Mouse (Mus musculus) cerebellum, adult 8-10 months (tissue): ENCODE data around the gene Os9.
"Not testable (repeated sequence)": the region's sequence is repeated elsewhere in the genome, so short reads cannot be mapped to it uniquely, and the experiment has no call there.

Source experiments
- DNase-seq: peaks from one replicate; pipeline ENCODE4 v3.0.0; 2022

The Os9 gene

DNA sequence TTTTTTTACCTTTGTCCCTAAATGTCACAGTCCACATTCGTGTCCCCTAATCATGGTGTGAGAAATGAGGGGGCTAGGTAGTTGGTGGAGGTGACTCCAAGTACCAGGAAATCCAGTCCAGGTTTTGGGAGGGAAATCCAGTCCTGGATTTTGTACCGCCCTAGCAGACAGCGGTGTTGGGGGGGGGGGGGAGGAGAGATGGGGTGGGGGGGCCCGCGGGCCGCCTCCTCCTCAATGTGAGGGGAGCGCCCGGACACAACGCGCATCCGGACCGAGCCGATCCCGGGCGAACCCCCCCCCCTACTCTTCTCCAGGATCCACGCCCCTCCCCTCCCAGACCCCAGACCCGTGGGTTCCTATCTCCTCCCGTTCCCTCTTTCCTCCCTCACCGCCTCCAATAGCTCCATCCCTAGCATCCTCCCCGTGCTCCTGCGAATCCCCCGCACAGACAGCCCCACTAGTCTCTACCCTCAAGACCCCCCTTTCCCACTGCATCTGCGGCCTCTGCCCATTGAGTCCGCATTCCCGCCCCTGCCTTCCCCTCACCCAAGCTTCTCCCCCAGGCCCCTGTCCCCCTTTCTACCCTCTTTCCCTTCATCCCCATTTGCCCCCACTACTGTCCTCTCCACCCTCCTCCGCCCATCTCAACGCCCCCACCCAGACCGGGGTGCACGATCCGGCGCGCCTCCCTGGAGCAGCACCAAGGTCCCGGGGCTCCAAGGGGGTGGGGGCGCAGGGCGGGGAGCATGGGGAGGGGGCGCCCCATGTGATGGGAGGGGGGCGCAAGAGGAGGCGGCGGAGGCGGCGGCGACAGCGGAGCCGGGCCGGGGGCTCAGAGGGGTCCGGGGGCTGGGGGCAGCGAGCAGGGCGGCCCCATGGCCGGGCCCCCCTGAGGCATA, 42.0 kb downstream of the Os9 start:
- peak; percentile 76 for DNase-seq

DNA sequence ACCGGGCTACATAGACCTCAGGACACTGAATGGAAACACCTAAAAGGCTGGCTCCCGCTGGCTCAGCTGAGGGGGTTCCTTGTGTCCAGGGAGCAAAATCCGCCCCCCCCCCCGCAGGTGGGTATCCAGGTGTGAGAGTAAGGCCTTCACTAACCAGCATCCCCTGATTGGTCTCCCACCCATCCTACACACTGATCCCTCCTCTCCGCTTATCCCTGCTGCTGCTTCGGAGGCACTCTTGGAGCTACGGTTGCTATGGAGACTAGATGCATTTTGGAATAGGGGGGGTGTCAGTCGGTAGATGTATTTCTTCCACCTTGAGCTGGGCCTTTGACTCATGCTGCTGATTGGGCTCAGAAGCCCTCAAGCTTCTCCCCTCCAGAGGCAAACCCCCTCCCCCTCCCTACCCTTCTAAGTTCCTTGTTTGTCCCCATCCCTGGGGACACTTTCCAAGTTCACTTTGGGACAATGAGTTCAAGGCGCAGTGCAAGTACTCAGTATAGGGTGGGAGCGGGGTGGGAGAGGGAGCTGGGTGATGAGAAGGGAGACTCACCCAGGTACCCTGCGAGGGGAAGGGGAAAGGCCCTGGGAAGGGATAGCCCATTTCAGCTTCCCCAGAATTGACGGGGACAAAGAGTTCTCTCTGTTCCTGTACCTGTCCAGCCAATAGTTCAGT, 42.8 kb downstream of the Os9 start:
- DNase-seq, result no peak

DNA sequence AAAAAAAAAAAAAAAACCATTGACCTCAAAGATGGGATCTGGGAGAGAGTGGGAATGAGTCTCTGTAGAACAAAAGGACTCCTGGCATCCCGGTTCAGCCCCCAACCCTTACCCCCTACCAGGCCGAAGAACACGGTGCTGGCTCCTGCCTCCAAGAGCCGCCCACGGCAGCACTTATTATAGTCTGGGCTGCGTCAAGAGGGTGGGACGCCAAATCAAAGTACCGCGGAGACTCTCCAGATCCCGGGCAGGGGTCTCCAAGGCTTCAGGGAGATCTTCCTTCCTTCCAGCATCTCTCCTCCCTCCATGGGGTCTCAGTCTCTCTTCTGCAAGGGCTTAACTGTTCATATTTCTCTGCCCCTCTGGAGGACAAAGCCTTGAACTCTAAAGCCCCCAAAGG, 43.4 kb downstream of the Os9 start:
- no peak for DNase-seq

DNA sequence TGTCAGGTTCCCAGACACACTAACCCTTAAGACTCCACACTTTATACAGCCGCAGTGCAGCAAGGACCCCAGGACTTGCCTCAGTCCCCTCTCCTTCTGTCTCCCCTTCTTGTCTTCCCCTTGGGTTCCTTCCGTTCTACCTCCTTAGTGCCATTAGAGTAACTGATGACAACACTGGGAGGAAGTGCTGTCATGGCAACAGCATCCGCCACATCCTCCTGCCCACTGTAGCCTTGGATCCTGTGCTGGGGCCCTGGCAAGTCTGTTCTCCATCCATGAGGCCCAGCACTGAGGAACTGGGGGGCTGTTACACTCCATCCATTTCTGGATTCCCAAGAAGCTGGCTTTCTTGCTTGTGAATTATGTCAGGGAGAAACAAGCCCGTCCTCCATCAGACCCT, 44.8 kb downstream of the Os9 start:
- no peak for DNase-seq

DNA sequence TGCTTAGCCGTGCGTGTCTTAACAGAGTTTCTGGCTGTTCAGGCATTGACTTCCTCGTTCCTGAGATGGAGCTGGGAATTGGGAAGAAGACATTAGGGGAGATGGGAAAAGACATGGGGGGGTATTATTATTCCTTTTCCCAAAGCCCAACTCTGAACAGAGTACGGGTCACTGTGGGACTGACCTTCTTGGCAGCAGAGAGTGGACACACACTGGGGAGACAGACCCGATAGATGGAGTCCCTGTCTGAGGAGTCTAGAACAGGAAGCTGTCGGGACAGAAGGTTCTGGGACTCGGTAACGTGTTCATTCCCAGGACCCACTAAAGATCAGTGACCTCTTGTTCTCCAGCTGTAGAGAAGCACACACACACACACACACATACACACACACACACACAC, 45.3 kb downstream of the Os9 start:
- DNase-seq, result no peak

DNA sequence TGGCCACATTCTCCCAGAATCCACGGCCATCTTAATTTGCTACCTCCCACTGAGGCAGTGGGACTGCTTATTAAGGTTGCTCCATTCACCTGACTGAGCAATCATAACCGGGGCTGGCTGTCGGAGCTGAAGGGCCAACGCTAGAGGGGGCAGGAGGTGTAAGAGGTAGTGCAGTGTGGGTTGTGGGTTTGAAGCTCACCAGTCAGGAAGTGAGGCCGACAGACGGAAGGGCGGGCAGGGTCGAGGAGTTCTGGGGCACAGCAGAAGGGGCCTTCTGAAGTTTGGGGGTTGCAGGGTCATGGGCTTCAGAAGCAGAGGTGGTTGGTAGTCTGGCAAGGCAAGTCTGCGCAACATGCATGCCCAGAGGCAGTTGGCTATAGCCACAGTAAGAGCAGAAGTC, 45.9 kb downstream of the Os9 start, which contains the start of gene Agap2:
Gene Agap2 (plus strand): TSS at position 205 of the 400 bp plus-strand sequence.
- DNase-seq, result no peak

DNA sequence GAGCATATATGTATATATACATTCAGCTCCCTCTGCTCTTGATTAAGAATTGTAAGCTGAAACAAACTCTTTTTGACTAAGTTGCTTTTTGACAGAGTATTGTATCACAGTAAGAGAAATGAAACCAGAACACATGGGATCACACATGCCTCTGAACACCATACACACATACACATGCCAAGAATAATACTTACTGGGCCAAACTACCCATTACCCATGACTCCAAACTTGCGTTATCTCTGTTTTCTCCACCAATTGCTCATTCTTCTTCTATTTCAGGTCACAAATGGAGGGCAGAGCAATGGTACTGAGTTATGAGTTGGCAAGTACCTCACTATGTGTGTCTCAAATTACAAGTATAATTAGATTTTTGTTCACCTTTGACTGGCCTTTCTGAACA, 47.0 kb downstream of the Os9 start:
- no peak for DNase-seq

DNA sequence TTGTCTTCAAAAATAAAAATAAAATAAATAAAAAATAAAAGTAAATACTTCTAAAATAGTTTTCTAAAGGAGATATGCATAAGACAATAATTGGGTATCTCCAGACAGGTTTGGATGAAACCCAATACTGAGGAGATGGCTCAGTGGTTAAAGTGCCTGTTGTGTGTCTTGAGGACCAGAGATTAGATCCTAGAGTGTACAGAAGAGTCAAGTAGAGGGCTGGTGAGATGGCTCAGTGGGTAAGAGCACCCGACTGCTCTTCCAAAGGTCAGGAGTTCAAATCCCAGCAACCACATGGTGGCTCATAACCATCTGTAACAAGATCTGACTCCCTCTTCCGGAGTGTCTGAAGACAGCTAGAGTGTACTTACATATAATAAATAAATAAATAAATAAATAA, 48.0 kb downstream of the Os9 start:
- not testable (repeated sequence) for DNase-seq

DNA sequence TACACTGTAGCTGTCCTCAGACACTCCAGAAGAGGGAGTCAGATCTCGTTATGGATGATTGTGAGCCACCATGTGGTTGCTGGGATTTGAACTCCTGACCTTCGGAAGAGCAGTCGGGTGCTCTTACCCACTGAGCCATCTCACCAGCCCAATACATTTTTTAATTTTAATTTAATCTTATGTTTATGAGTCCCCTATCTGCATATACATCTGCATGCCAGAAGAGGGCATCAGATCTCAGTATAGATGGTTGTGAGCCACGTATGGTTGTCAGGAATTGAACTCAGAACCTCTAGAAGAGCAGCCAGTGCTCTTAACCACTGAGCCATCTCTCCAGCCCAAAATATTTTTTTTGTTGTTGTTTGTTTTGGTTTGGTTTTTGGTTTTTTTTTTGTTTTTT, 48.7 kb downstream of the Os9 start:
- not testable (repeated sequence) for DNase-seq

DNA sequence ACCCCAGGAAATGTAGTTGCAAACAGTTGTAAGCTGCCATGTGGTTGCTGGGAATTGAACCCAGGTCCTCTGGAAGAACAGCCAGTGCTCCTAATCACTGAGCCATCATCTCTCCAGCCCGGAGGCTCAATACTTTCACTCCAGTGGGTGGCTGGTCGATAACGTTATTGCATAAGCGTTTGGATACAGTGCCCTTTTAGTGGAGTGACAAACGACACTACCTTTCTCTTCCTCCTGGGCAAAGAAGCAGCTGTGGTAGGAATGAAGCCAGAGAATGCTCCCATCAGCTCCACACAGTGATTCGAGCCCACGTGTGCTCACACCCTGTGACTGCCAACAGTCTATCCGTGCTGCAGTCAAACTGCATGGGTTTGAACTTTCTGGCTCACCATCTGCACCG, 49.7 kb downstream of the Os9 start:
- DNase-seq, result no peak

DNA sequence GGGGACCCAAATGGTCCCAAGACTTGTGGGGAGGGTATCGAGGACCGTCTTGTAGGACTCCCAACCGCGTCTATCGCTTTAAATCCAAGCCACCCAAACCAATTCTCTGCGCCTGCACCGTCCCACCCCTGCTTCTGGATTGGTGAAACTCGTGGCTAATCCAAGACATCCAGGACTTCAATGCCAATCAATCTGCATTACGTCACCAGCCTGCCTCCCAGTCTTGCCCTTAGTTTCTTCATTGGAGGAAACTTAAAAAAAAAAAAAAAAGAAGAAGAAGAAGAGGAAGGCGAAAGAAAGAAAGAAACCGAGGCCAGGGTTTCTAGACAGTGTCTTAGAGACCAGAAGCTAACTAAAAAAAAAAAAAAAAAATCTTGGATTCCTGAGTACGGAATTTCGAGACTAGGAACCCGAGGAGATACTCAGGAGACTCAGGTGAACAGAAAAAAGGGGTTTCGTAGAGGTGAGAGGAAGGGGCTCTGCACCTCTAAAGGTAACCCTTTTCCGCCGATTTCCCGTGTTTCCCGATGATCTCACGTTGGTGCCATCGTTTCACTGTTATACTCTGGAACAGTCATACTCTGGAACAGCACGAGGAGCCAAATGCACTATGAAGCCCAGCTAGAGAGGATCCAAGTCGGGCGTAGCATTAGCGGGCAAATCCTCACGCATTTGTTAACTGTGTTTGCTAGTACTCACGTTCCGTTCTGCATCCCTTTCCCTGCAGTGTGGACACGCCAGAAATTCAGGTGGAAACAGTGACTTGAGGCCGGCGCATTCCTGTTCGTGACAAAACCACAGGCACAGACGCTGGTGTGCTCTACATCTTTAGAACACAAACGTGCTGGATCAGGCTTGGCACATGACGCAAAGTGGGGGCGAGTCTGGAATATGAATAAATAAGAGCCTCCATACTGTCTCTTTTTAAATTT, 50.5 kb downstream of the Os9 start, which contains the start of gene Tspan31:
Gene Tspan31 (minus strand): TSS at position 75 of the 932 bp plus-strand sequence.
- DNase-seq, result peak; percentile 87

DNA sequence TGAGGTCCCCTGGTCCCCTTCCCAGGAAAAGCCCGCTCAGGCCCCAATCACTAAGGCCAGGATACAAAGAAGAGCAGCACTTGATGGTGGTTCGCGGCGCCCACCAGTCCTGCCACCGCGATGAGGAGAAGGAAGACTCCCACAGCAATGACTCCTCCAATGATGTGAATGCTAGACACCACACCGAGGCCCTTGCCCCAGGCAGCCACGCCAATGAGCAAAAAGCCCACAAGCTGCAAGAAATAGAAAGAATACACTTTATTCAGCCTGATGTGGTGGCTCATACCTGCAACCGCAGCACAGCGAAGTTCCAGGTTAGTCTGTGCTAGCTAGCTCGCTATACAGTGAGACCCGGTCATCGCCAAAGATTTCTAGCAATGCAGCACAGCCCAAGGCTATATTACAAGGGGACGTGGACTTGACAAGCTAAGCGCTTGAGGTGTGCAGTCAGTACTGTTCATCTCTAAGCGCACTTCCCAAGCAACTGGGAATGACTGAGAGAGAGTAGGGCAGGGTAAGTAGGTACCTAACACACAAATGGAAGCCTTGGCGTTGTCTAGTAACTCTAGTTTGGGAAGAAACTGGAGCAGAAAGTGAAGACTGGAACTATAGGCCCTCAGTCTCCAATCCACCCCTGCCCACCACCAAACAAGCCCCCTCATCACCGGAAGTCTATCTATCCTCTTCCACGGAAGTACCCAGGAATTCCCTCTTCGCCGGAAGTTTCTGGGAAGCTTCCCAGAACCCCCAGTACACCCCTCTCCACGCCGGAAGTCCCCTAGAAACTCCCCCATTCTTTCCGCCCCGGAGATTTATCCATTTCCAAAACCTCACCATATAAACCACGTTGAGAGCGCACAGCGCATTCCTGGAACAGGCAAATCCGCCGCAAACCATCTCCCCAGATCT, 51.4 kb downstream of the Os9 start:
- DNase-seq, result no peak

DNA sequence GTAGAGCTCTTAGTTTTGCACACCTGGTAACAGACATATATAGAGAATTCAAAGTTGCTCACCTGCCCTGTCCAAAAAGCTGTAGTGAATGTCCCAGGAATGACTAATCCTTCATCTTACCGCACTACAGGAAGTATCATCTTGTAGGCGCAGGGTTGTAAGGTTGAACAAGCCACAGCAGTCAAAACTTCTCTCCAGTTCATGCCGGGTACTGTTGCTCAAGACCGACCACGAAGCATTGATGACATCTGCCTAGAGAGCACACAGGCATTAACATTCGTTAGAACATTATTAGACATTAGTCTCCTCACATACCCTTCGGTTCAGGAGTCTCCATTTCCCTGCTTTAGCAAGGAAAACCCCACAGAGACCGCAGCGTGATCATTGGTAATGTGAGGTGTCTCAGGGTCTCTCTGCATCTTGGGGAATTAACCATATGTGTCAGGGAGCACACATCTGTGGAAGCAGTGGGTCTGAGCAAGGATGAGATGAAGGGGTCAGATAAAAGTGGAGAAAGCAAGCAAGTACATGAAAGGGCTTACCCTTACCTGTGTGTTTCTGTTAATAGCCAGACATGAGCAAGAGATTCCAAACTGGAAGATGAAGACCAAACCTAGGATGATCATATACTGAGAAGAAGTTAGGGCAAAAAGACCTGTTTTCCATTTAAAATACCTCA, 52.4 kb downstream of the Os9 start:
- no peak for DNase-seq

DNA sequence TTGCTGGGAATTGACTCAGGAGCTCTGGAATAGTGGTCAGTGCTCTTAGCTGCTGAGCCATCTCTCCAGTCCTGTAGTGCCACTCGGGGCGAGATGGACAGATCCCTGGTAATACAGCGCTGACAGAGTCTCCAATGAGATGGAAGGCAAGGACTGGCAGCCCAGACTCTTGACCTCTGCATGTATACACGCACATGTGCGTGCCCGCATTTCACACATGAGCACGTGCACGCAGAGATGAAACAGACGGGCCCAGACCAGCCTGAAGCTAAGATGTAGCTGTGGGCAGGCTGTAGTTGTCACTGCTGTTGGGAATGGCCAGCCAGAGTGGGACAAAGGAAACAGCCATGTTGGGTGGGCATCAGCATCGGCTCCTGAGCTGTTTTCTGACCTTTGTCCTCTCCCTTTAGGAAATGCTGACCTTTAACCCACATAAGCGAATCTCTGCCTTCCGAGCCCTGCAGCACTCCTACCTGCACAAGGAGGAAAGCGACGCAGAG, 54.4 kb downstream of the Os9 start:
- DNase-seq, result no peak

DNA sequence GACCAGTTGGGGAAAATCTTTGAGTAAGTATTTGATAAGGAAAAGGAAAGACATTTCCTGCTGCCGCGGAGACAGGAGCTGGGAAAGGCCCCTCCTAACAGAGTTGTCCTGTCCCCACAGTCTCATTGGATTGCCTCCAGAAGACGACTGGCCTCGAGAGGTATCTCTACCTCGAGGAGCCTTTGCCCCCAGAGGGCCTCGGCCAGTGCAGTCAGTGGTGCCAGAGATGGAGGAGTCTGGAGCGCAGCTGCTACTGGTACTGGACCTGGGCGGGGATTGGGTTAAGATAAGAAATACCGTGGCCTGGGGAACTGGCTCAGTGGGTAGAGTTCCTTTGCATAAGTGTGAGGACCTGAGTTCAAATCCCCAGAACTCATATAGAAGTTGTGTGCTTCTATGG, 55.0 kb downstream of the Os9 start:
- DNase-seq, result no peak

DNA sequence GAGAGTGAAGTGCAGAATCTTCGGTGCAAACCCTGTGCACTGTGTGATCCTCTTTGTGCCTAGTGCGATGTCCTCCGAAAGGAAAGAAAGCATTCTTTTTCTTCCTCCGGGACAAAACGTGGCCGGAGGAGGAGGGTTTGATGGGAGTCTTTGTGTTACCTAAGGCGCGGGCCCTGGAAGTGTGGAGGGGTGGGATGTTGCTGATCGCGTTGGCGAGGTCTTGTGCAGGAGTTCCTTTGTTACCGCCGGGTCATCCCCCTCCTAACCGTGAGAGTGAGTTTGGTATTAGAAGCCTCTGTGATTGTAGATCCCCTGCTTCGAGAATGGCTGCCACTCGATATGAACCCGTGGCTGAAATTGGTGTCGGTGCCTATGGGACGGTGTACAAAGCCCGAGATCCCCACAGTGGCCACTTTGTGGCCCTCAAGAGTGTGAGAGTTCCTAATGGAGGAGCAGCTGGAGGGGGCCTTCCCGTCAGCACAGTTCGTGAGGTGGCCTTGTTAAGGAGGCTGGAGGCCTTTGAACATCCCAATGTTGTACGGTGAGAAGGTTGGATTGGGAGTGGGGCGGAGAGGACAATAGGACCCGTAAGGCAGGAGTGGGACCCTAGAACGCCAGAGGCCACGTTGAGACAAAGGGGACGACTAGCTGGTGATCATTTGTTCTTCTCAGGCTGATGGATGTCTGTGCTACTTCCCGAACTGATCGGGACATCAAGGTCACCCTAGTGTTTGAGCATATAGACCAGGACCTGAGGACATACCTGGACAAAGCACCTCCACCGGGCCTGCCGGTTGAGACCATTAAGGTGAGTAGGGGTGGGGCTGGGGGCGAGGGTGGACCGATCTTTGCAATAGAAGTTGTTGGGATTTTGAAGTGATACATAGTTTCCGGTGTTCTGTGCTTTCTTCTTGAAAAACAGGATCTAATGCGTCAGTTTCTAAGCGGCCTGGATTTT, 56.7 kb downstream of the Os9 start:
- DNase-seq, result no peak

DNA sequence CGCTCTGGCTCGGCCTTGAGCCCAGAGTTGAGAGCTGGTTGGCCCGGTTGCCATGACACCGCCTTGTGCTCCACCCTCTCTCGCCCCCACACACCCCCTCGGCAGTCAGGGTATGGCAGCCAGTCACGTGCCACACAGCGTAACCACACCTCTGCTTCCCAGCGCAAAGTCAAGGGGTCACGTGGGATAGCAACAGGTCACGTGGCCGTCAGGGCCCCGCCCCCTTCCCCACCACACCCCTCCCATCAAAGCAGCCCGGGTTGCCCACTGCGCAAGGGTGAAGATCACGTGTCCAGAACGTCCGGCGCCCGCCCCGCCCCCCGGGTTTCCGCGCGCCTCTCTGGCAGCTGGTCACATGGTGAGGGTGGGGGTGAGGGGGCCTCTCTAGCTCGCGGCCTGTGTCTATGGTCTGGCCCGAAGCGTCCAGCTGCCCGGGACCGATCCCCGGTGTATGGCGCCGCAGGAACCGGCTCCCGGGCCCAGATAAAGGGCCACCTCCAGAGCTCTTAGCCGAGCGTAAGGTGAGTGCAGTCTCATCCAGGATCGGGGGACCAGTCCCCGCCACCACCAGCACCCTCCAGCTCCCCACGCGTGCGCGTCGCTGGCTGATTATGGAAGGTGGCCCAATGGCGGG, 57.6 kb downstream of the Os9 start, which contains the start of gene Cdk4:
Gene Cdk4 (plus strand): TSS at position 296 of the 634 bp plus-strand sequence.
- peak; percentile 98 for DNase-seq

DNA sequence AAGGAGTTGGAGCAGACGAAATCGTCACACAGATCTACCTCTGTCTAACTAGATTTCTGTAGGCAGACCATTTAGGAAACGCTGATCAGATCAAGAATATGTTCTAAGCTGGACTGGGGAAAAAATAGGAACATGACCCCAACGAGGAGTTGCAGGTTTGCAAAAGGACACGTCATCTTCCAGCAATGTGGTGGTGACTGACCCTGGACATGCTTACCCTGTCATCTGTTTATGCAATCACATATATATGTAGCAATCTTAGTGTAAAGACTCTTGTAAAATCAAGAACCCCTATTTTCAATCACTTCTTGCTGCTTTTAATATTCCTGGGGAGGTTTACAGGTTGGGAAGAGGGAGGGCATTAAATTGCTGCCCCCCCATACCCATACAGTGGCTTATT, 58.4 kb downstream of the Os9 start:
- no peak for DNase-seq

DNA sequence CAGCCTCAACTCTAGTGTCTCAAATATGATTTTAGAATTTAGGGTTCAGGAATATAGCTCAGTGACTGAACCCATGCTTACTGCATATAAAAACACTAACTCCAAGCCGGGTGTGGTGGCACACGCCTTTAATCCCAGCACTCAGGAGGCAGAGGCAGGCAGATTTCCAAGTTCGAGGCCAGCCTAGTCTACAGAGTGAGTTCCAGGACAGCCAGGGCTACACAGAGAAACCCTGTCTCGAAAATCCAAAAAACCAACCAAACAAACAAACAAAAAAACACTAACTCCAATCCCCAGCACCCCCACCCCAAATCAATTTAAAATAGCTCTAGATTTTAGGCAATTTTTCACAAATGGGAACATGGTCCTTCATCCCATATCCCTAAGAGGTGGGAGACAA, 58.8 kb downstream of the Os9 start:
- DNase-seq, result not testable (repeated sequence)
